Mouse (Mus musculus) monocyte, adult 5-6 weeks (primary cell): ENCODE data around the gene Adgrb3. TPM values are rescaled to one million over a fixed set of nuclear protein-coding genes. Genes with fewer than 3 reads are reported as not detected.
"Not testable (repeated sequence)": the region's sequence is repeated elsewhere in the genome, so short reads cannot be mapped to it uniquely, and the experiment has no call there.

Experiments
- ATAC-seq: fragments of 153-309, 156-312 bp; replicated peaks from 2 replicates; pipeline ENCODE4 v1.8.0; 2017; ENCODE audit warnings: mild to moderate bottlenecking; ENCODE audit not compliant: low TSS enrichment, insufficient number of reproducible peaks, severe bottlenecking, poor library complexity, low FRiP score
- total RNA-seq: library from RNA; stranded (forward); fragments of 200-1000, 200-491, 200-594 nt; gene quantifications from 3 replicates; pipeline ENCODE4 v1.2.3, GENCODE M21; 2017

Gene Adgrb3
- total RNA-seq, 1 experiment from 2014 or later = not detected

- ATAC-seq = no peak
These were observed 252.9 kb downstream of the Adgrb3 start for GRCm38 (mm10) chr1:25576598-25576997.

GRCm38 (mm10) chr1:25568096-25568495, 261.4 kb downstream of the Adgrb3 start:
- no peak for ATAC-seq

GRCm38 (mm10) chr1:25546072-25546471, 283.4 kb downstream of the Adgrb3 start:
- ATAC-seq = no peak

GRCm38 (mm10) chr1:25543915-25544314, 285.6 kb downstream of the Adgrb3 start:
- ATAC-seq = no peak

- ATAC-seq = no peak
These were observed 286.6 kb downstream of the Adgrb3 start for GRCm38 (mm10) chr1:25542891-25543290.

GRCm38 (mm10) chr1:25526976-25527375, 302.5 kb downstream of the Adgrb3 start:
- ATAC-seq = no peak

- ATAC-seq = no peak
These were observed 319.0 kb downstream of the Adgrb3 start for GRCm38 (mm10) chr1:25510321-25511055.

- ATAC-seq = no peak
These were observed 325.2 kb downstream of the Adgrb3 start for GRCm38 (mm10) chr1:25504313-25504712.

GRCm38 (mm10) chr1:25503524-25503923, 326.0 kb downstream of the Adgrb3 start:
- ATAC-seq = no peak

- ATAC-seq = no peak
These were observed 334.1 kb downstream of the Adgrb3 start for GRCm38 (mm10) chr1:25495202-25495914.

GRCm38 (mm10) chr1:25491503-25491902, 338.0 kb downstream of the Adgrb3 start:
- no peak for ATAC-seq

GRCm38 (mm10) chr1:25490174-25490573, 339.3 kb downstream of the Adgrb3 start:
- ATAC-seq = no peak

GRCm38 (mm10) chr1:25475699-25476098, 353.8 kb downstream of the Adgrb3 start:
- ATAC-seq = no peak

- ATAC-seq = no peak
These were observed 355.0 kb downstream of the Adgrb3 start for GRCm38 (mm10) chr1:25474469-25474868.

GRCm38 (mm10) chr1:25471612-25472011, 357.9 kb downstream of the Adgrb3 start:
- not testable (repeated sequence) for ATAC-seq

- no peak for ATAC-seq
These were observed 366.9 kb downstream of the Adgrb3 start for GRCm38 (mm10) chr1:25462612-25463011.

- ATAC-seq = no peak
These were observed 394.0 kb downstream of the Adgrb3 start for GRCm38 (mm10) chr1:25435506-25435905.

GRCm38 (mm10) chr1:25430219-25430862, 399.2 kb downstream of the Adgrb3 start:
- ATAC-seq = no peak

- ATAC-seq = no peak
These were observed 408.8 kb downstream of the Adgrb3 start for GRCm38 (mm10) chr1:25420701-25421100.

- ATAC-seq = no peak
These were observed 410.1 kb downstream of the Adgrb3 start for GRCm38 (mm10) chr1:25419378-25419777.
